Mouse (Mus musculus): ENCODE measurements around the gene Syngr2. TPM values are rescaled to one million over a fixed set of nuclear protein-coding genes. Genes with fewer than 3 reads are reported as not detected.

Syngr2 gene
- polyA plus RNA-seq, 1 experiment: 150 TPM

- no peaks in the 10 kb centered on the region for H3K36me3 ChIP-seq (ENCODE audit: control insufficient read depth, insufficient read depth, low read length)
- no peaks in the 10 kb centered on the region for H3K27me3 ChIP-seq (replicated peaks; ENCODE audit: control insufficient read depth, insufficient read depth, low read length)
- peaks cover 32% of the 10 kb centered on the region for H3K4me1 ChIP-seq (ENCODE audit: control insufficient read depth, insufficient read depth, low read length)
- TF ChIP-seq CTCF (conservative IDR thresholded peaks at IDR 0.05; ENCODE audit: insufficient read depth, insufficient read length, low read depth, low read length) (no peak), POLR2A (IDR thresholded peaks at IDR 0.05; ENCODE audit: low read depth, low read length) (peak; percentile 43)
- WGBS: 61% methylated on average over 8 of the region's 8 CpGs
- DNase-seq: peak; percentile 91
- H3K27ac ChIP-seq (ENCODE audit: insufficient read depth, low read depth, low read length): peak overlapping the region; percentile 94
- H3K4me3 ChIP-seq (ENCODE audit: insufficient read depth, low read depth, low read length): no peak overlapping the region
Measured at GRCm38 (mm10) chr11:117834086-117834485, 24.6 kb downstream of the Syngr2 start.

- no peak for TF ChIP-seq POLR2A (IDR thresholded peaks at IDR 0.05; ENCODE audit: low read depth, low read length)
- TF ChIP-seq CTCF (conservative IDR thresholded peaks at IDR 0.05; ENCODE audit: insufficient read depth, insufficient read length, low read depth, low read length): no peak
- WGBS: 26% methylated on average over 13 of the region's 13 CpGs
- Histone ChIP-seq H3K27ac (ENCODE audit: insufficient read depth, low read depth, low read length) (no peak overlapping the region), H3K27me3 (replicated peaks; ENCODE audit: control insufficient read depth, insufficient read depth, low read length) (no peaks in the 10 kb centered on the region), H3K36me3 (ENCODE audit: control insufficient read depth, insufficient read depth, low read length) (no peaks in the 10 kb centered on the region), H3K4me3 (ENCODE audit: insufficient read depth, low read depth, low read length) (no peak overlapping the region), H3K4me1 (ENCODE audit: control insufficient read depth, insufficient read depth, low read length) (peaks cover 14% of the 10 kb centered on the region; the same call in 1 of the 2 replicates)
- DNase-seq: peak; percentile 68
Measured at GRCm38 (mm10) chr11:117836306-117836705, 26.8 kb downstream of the Syngr2 start.

- H3K36me3 ChIP-seq (ENCODE audit: control insufficient read depth, insufficient read depth, low read length): no peaks in the 10 kb centered on the region
- WGBS: 50% methylated on average over 2 of the region's 2 CpGs
Measured at GRCm38 (mm10) chr11:117838572-117838971, 29.1 kb downstream of the Syngr2 start.

GRCm38 (mm10) chr11:117839021-117839420 lies 29.6 kb downstream of the Syngr2 start:
- H3K4me3 ChIP-seq (ENCODE audit: insufficient read depth, low read depth, low read length): no peak overlapping the region
- peak overlapping the region; percentile 41 for H3K27ac ChIP-seq (ENCODE audit: insufficient read depth, low read depth, low read length)
- TF ChIP-seq CTCF (conservative IDR thresholded peaks at IDR 0.05; ENCODE audit: insufficient read depth, insufficient read length, low read depth, low read length): no peak
- TF ChIP-seq POLR2A (IDR thresholded peaks at IDR 0.05; ENCODE audit: low read depth, low read length): no peak
- no peaks in the 10 kb centered on the region for H3K36me3 ChIP-seq (ENCODE audit: control insufficient read depth, insufficient read depth, low read length)
- no peak for DNase-seq
- WGBS: 100% methylated on average over 1 of the region's 1 CpGs
- H3K27me3 ChIP-seq (replicated peaks; ENCODE audit: control insufficient read depth, insufficient read depth, low read length): no peaks in the 10 kb centered on the region
- peaks cover 14% of the 10 kb centered on the region; the same call in 1 of the 2 replicates for H3K4me1 ChIP-seq (ENCODE audit: control insufficient read depth, insufficient read depth, low read length)

More at GRCm38 (mm10) chr11:117838572-117838971, 29.1 kb downstream of the Syngr2 start:
- peaks cover 14% of the 10 kb centered on the region; the same call in 1 of the 2 replicates for H3K4me1 ChIP-seq (ENCODE audit: control insufficient read depth, insufficient read depth, low read length)
- peak overlapping the region; percentile 41 for H3K27ac ChIP-seq (ENCODE audit: insufficient read depth, low read depth, low read length)
- DNase-seq: peak; percentile 68
- no peak overlapping the region for H3K4me3 ChIP-seq (ENCODE audit: insufficient read depth, low read depth, low read length)
- TF ChIP-seq POLR2A (IDR thresholded peaks at IDR 0.05; ENCODE audit: low read depth, low read length) (no peak), CTCF (conservative IDR thresholded peaks at IDR 0.05; ENCODE audit: insufficient read depth, insufficient read length, low read depth, low read length) (no peak)
- H3K27me3 ChIP-seq (replicated peaks; ENCODE audit: control insufficient read depth, insufficient read depth, low read length): no peaks in the 10 kb centered on the region

GRCm38 (mm10) chr11:117840910-117841309 lies 31.4 kb downstream of the Syngr2 start:
- 31% methylated on average over 1 of the region's 1 CpGs for WGBS
- peaks cover 15% of the 10 kb centered on the region for H3K4me1 ChIP-seq (ENCODE audit: control insufficient read depth, insufficient read depth, low read length)
- no peak overlapping the region for H3K27ac ChIP-seq (ENCODE audit: insufficient read depth, low read depth, low read length)
- TF ChIP-seq POLR2A (IDR thresholded peaks at IDR 0.05; ENCODE audit: low read depth, low read length) (no peak), CTCF (conservative IDR thresholded peaks at IDR 0.05; ENCODE audit: insufficient read depth, insufficient read length, low read depth, low read length) (no peak)
- no peak overlapping the region for H3K4me3 ChIP-seq (ENCODE audit: insufficient read depth, low read depth, low read length)
- DNase-seq: no peak
- H3K36me3 ChIP-seq (ENCODE audit: control insufficient read depth, insufficient read depth, low read length): no peaks in the 10 kb centered on the region
- H3K27me3 ChIP-seq (replicated peaks; ENCODE audit: control insufficient read depth, insufficient read depth, low read length): no peaks in the 10 kb centered on the region

GRCm38 (mm10) chr11:117843434-117843833 lies 34.0 kb downstream of the Syngr2 start:
- 84% methylated on average over 2 of the region's 2 CpGs for WGBS
- no peak overlapping the region for H3K27ac ChIP-seq (ENCODE audit: insufficient read depth, low read depth, low read length)
- no peak overlapping the region for H3K4me3 ChIP-seq (ENCODE audit: insufficient read depth, low read depth, low read length)

GRCm38 (mm10) chr11:117844997-117845396 lies 35.5 kb downstream of the Syngr2 start:
- no peak for TF ChIP-seq POLR2A (IDR thresholded peaks at IDR 0.05; ENCODE audit: low read depth, low read length)
- no peak for TF ChIP-seq CTCF (conservative IDR thresholded peaks at IDR 0.05; ENCODE audit: insufficient read depth, insufficient read length, low read depth, low read length)
- no peaks in the 10 kb centered on the region for H3K27me3 ChIP-seq (replicated peaks; ENCODE audit: control insufficient read depth, insufficient read depth, low read length)
- peaks cover 22% of the 10 kb centered on the region for H3K4me1 ChIP-seq (ENCODE audit: control insufficient read depth, insufficient read depth, low read length)
- no peak overlapping the region for H3K4me3 ChIP-seq (ENCODE audit: insufficient read depth, low read depth, low read length)
- no peaks in the 10 kb centered on the region for H3K36me3 ChIP-seq (ENCODE audit: control insufficient read depth, insufficient read depth, low read length)
- WGBS: 34% methylated on average over 2 of the region's 2 CpGs
- H3K27ac ChIP-seq (ENCODE audit: insufficient read depth, low read depth, low read length): peak overlapping the region; percentile 97
- DNase-seq: peak; percentile 90

More at GRCm38 (mm10) chr11:117843434-117843833, 34.0 kb downstream of the Syngr2 start:
- no peak for DNase-seq
- no peak for TF ChIP-seq CTCF (conservative IDR thresholded peaks at IDR 0.05; ENCODE audit: insufficient read depth, insufficient read length, low read depth, low read length)
- TF ChIP-seq POLR2A (IDR thresholded peaks at IDR 0.05; ENCODE audit: low read depth, low read length): no peak
- Histone ChIP-seq H3K36me3 (ENCODE audit: control insufficient read depth, insufficient read depth, low read length) (no peaks in the 10 kb centered on the region), H3K27me3 (replicated peaks; ENCODE audit: control insufficient read depth, insufficient read depth, low read length) (no peaks in the 10 kb centered on the region), H3K4me1 (ENCODE audit: control insufficient read depth, insufficient read depth, low read length) (peaks cover 27% of the 10 kb centered on the region)
